Mouse (Mus musculus): ENCODE data around the gene Kdm4a. TPM values are rescaled to one million over a fixed set of nuclear protein-coding genes. Genes with fewer than 3 reads are reported as not detected.

Gene Kdm4a
- polyA plus RNA-seq, 1 experiment from 2014 or later, result 55.0 TPM

Small RNA genes lying within 50 kb of the gene (microRNA-seq; reads per million reads assigned to microRNA genes)
- gene Mir7226, result 1.3 reads per million

Other genes starting within 250 kb of the Kdm4a start
- gene St3gal3, start 45.1 kb downstream of the Kdm4a start, polyA plus RNA-seq (2015; fragmentation: Nextera tagmentation; extraction: Ambion mirVana), result 9.8 and 10.0 TPM in 2 replicates
- gene Ptprf, start 111.4 kb upstream of the Kdm4a start, polyA plus RNA-seq (2015; fragmentation: Nextera tagmentation; extraction: Ambion mirVana), result 79.8 and 88.8 TPM in 2 replicates
- gene Szt2, start 229.2 kb upstream of the Kdm4a start, polyA plus RNA-seq (2015; fragmentation: Nextera tagmentation; extraction: Ambion mirVana), result 9.9 and 10.3 TPM in 2 replicates
- 111 and 115 TPM in 2 replicates for gene Med8, start 229.3 kb upstream of the Kdm4a start, polyA plus RNA-seq (2015; fragmentation: Nextera tagmentation; extraction: Ambion mirVana)
- gene Elovl1, start 248.1 kb upstream of the Kdm4a start, polyA plus RNA-seq (2015; fragmentation: Nextera tagmentation; extraction: Ambion mirVana), result 55.7 and 62.8 TPM in 2 replicates

Measured in embryonic facial prominence, embryonic 13.5 days (tissue).